Mouse (Mus musculus): Measurements from ENCODE around the gene Il31ra. TPM values are rescaled to one million over a fixed set of nuclear protein-coding genes. Genes with fewer than 3 reads are reported as not detected.

The Il31ra gene
- polyA plus RNA-seq, 1 experiment from 2014 or later = 0.06 TPM

- no peaks in the 10 kb centered on the region for H3K4me1 ChIP-seq (ENCODE audit: insufficient read depth)
- H3K36me3 ChIP-seq (replicated peaks; ENCODE audit: insufficient read depth, low read length) = peaks cover 48% of the 10 kb centered on the region
- no peak for DNase-seq
- WGBS (ENCODE audit: insufficient replicate concordance) = 80% methylated on average over 7 of the region's 7 CpGs
- H3K4me3 ChIP-seq (ENCODE audit: low read depth, low read length) = no peak overlapping the region
- H3K4me2 ChIP-seq (ENCODE audit: low read depth, low read length) = no peak overlapping the region
- H3K9ac ChIP-seq (replicated peaks) = no peak overlapping the region
- H3K27me3 ChIP-seq (ENCODE audit: insufficient read depth, low read length) = no peaks in the 10 kb centered on the region
- ATAC-seq = no peak
- H3K27ac ChIP-seq (ENCODE audit: low read depth) = no peak overlapping the region
- no peak for TF ChIP-seq EP300 (IDR thresholded peaks at IDR 0.05; ENCODE audit: low read depth)
- H3K9me3 ChIP-seq (ENCODE audit: low read length) = no peaks in the 10 kb centered on the region
Measured at GRCm38 (mm10) chr13:112483015-112483414, 111.1 kb downstream of the Il31ra start.

- no peak for ATAC-seq
- Histone ChIP-seq H3K9ac (replicated peaks) (no peak overlapping the region), H3K4me3 (ENCODE audit: low read depth, low read length) (no peak overlapping the region), H3K27me3 (ENCODE audit: insufficient read depth, low read length) (no peaks in the 10 kb centered on the region), H3K36me3 (replicated peaks; ENCODE audit: insufficient read depth, low read length) (peaks cover 47% of the 10 kb centered on the region), H3K4me2 (ENCODE audit: low read depth, low read length) (no peak overlapping the region), H3K4me1 (ENCODE audit: insufficient read depth) (no peaks in the 10 kb centered on the region), H3K27ac (ENCODE audit: low read depth) (no peak overlapping the region), H3K9me3 (ENCODE audit: low read length) (no peaks in the 10 kb centered on the region)
- DNase-seq = no peak
- WGBS (ENCODE audit: insufficient replicate concordance) = 83% methylated on average over 5 of the region's 5 CpGs
- TF ChIP-seq EP300 (IDR thresholded peaks at IDR 0.05; ENCODE audit: low read depth) = no peak
- no peak for TF ChIP-seq CTCF (IDR thresholded peaks at IDR 0.05; ENCODE audit: low read depth)
Measured at GRCm38 (mm10) chr13:112482525-112482924, 111.6 kb downstream of the Il31ra start.

GRCm38 (mm10) chr13:112479926-112480325 is 114.2 kb downstream of the Il31ra start:
- Histone ChIP-seq H3K36me3 (replicated peaks; ENCODE audit: insufficient read depth, low read length) (peaks cover 41% of the 10 kb centered on the region), H3K4me2 (ENCODE audit: low read depth, low read length) (no peak overlapping the region), H3K4me1 (ENCODE audit: insufficient read depth) (no peaks in the 10 kb centered on the region), H3K4me3 (ENCODE audit: low read depth, low read length) (no peak overlapping the region), H3K27me3 (ENCODE audit: insufficient read depth, low read length) (no peaks in the 10 kb centered on the region), H3K27ac (ENCODE audit: low read depth) (no peak overlapping the region), H3K9me3 (ENCODE audit: low read length) (no peaks in the 10 kb centered on the region), H3K9ac (replicated peaks) (no peak overlapping the region)
- TF ChIP-seq CTCF (IDR thresholded peaks at IDR 0.05; ENCODE audit: low read depth) = no peak
- no peak for TF ChIP-seq EP300 (IDR thresholded peaks at IDR 0.05; ENCODE audit: low read depth)
- no peak for DNase-seq
- ATAC-seq = no peak
- 85% methylated on average over 15 of the region's 15 CpGs for WGBS (ENCODE audit: insufficient replicate concordance)

- TF ChIP-seq CTCF (IDR thresholded peaks at IDR 0.05; ENCODE audit: low read depth) (no peak), EP300 (IDR thresholded peaks at IDR 0.05; ENCODE audit: low read depth) (no peak)
- Histone ChIP-seq H3K9ac (replicated peaks) (no peak overlapping the region), H3K4me1 (ENCODE audit: insufficient read depth) (no peaks in the 10 kb centered on the region), H3K36me3 (replicated peaks; ENCODE audit: insufficient read depth, low read length) (peaks cover 38% of the 10 kb centered on the region), H3K4me3 (ENCODE audit: low read depth, low read length) (no peak overlapping the region), H3K27ac (ENCODE audit: low read depth) (no peak overlapping the region), H3K4me2 (ENCODE audit: low read depth, low read length) (no peak overlapping the region), H3K9me3 (ENCODE audit: low read length) (no peaks in the 10 kb centered on the region), H3K27me3 (ENCODE audit: insufficient read depth, low read length) (no peaks in the 10 kb centered on the region)
- WGBS (ENCODE audit: insufficient replicate concordance) = 86% methylated on average over 7 of the region's 7 CpGs
- ATAC-seq (no peak), DNase-seq (no peak)
Measured at GRCm38 (mm10) chr13:112479032-112479431, 115.1 kb downstream of the Il31ra start.

- Histone ChIP-seq H3K27ac (ENCODE audit: low read depth) (no peak overlapping the region), H3K9me3 (ENCODE audit: low read length) (no peaks in the 10 kb centered on the region), H3K9ac (replicated peaks) (no peak overlapping the region), H3K4me1 (ENCODE audit: insufficient read depth) (peaks cover 8% of the 10 kb centered on the region; the same call in 1 of the 2 replicates), H3K36me3 (replicated peaks; ENCODE audit: insufficient read depth, low read length) (peaks cover 17% of the 10 kb centered on the region), H3K4me2 (ENCODE audit: low read depth, low read length) (no peak overlapping the region), H3K27me3 (ENCODE audit: insufficient read depth, low read length) (no peaks in the 10 kb centered on the region), H3K4me3 (ENCODE audit: low read depth, low read length) (no peak overlapping the region)
- DNase-seq (no peak), ATAC-seq (no peak)
- no peak for TF ChIP-seq EP300 (IDR thresholded peaks at IDR 0.05; ENCODE audit: low read depth)
- TF ChIP-seq CTCF (IDR thresholded peaks at IDR 0.05; ENCODE audit: low read depth) = no peak
- 65% methylated on average over 21 of the region's 21 CpGs for WGBS (ENCODE audit: insufficient replicate concordance)
Measured at GRCm38 (mm10) chr13:112473757-112474755, 120.1 kb downstream of the Il31ra start.

GRCm38 (mm10) chr13:112472401-112473023 is 121.6 kb downstream of the Il31ra start:
- Histone ChIP-seq H3K9ac (replicated peaks) (no peak overlapping the region), H3K4me2 (ENCODE audit: low read depth, low read length) (no peak overlapping the region)
- ATAC-seq = peak; percentile 40

More at GRCm38 (mm10) chr13:112472401-112473023, 121.6 kb downstream of the Il31ra start:
- H3K4me3 ChIP-seq (ENCODE audit: low read depth, low read length) = no peak overlapping the region
- 71% methylated on average over 17 of the region's 19 CpGs for WGBS (ENCODE audit: insufficient replicate concordance)
- H3K9me3 ChIP-seq (ENCODE audit: low read length) = no peaks in the 10 kb centered on the region
- DNase-seq = no peak
- peaks cover 8% of the 10 kb centered on the region; the same call in 1 of the 2 replicates for H3K4me1 ChIP-seq (ENCODE audit: insufficient read depth)
- no peaks in the 10 kb centered on the region for H3K27me3 ChIP-seq (ENCODE audit: insufficient read depth, low read length)
- no peak for TF ChIP-seq CTCF (IDR thresholded peaks at IDR 0.05; ENCODE audit: low read depth)
- no peak for TF ChIP-seq EP300 (IDR thresholded peaks at IDR 0.05; ENCODE audit: low read depth)
- peaks cover 15% of the 10 kb centered on the region for H3K36me3 ChIP-seq (replicated peaks; ENCODE audit: insufficient read depth, low read length)
- no peak overlapping the region for H3K27ac ChIP-seq (ENCODE audit: low read depth)
